Mouse (Mus musculus) lung, postnatal 36 days (tissue): ENCODE results near the gene Rabggtb.
"Not testable (repeated sequence)": the region's sequence is repeated elsewhere in the genome, so short reads cannot be mapped to it uniquely, and the experiment has no call there.

Experiments
- DNase-seq: peaks from one replicate; pipeline ENCODE4 v3.0.0; 2022; ENCODE audit warnings: mixed read lengths

Gene Rabggtb

GRCm38 (mm10) chr3:153860392-153860791 is 52.4 kb downstream of the Rabggtb start:
- not testable (repeated sequence) for DNase-seq

GRCm38 (mm10) chr3:153858350-153859001 is 54.3 kb downstream of the Rabggtb start:
- no peak for DNase-seq
